Mouse (Mus musculus): ENCODE results near the gene Rps12-ps3.

GRCm38 (mm10) chr19:59336655-59337054, 14.6 kb downstream of the Rps12-ps3 start:
- no peak for TF ChIP-seq POLR2A (IDR thresholded peaks at IDR 0.05; ENCODE audit: insufficient read depth, low read length)
- TF ChIP-seq CTCF (IDR thresholded peaks at IDR 0.05; ENCODE audit: low read depth, low read length), result no peak
- no peak for TF ChIP-seq EP300 (IDR thresholded peaks at IDR 0.05; ENCODE audit: insufficient read depth, low read depth, low read length)

All from ES-Bruce4 (cell line).